Mouse (Mus musculus) heart, adult 2 months (tissue): ENCODE data around the gene Tnni3k.

ENCODE experiments used
- CTCF ChIP-seq: fragments of 200-600 bp; IDR thresholded peaks from 2 replicates; pipeline ENCODE4 v1.8.1; 2022; ENCODE audit warnings: antibody characterized with exemption, mild to moderate bottlenecking, moderate library complexity
- EP300 ChIP-seq: fragments of 200-500 bp; IDR thresholded peaks from 2 replicates; pipeline ENCODE4 v1.6.1; 2011; ENCODE audit warnings: low read depth, low read length, control low read depth; ENCODE audit not compliant: insufficient read depth
- POLR2A ChIP-seq: fragments of 200-500 bp; IDR thresholded peaks from 2 replicates; pipeline ENCODE4 v1.6.1; 2011; ENCODE audit warnings: mild to moderate bottlenecking, low read depth, low read length, control low read depth; ENCODE audit not compliant: insufficient read depth

DNA sequence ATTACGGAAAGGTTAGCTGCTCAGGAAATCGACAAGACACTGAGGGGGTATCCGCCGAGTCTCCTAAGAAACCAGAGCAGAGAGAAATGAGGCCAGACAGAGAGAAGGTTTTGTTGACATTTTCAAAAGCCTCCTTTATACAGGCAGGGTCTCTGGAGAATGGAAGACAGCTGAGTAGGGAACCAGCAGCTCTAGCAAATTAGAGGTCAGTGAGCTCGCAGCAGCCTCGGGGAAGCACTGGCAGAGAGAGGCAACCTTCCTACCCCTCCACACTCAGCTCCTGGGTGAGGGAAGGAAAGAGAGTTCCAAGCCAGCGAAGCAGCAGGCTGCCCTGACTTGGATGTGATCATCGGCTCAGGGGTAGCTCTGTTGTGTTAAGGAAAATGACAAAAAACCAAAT is 127.5 kb downstream of the Tnni3k start:
- TF ChIP-seq CTCF, result no peak
- no peak for TF ChIP-seq EP300
- TF ChIP-seq POLR2A, result no peak
